Mouse (Mus musculus) heart, embryonic 14.5 days (tissue): ENCODE measurements around the gene Usp32. TPM values are rescaled to one million over a fixed set of nuclear protein-coding genes. Genes with fewer than 3 reads are reported as not detected.

Experiments
- polyA plus RNA-seq: library from polyadenylated mRNA; unstranded; fragments of >200 nt; fragmentation: Nextera tagmentation; extraction: Ambion mirVana; gene quantifications from 2 replicates; pipeline ENCODE4 v1.2.1, GENCODE M21; 2014

Usp32 gene
- polyA plus RNA-seq, 1 experiment from 2014 or later, result 6.2 TPM

Other genes starting within 250 kb of the Usp32 start
- gene Znhit3, start 223.8 kb downstream of the Usp32 start, polyA plus RNA-seq, result 38.5 and 42.6 TPM in 2 replicates
- gene Car4, start 182.4 kb downstream of the Usp32 start, polyA plus RNA-seq, result 0.65 and 0.80 TPM in 2 replicates
- not detected in 2 replicates for gene 1700125H20Rik, start 30.2 kb upstream of the Usp32 start, polyA plus RNA-seq
- 47.4 and 50.2 TPM in 2 replicates for gene Appbp2, start 95.0 kb upstream of the Usp32 start, polyA plus RNA-seq
- gene Ppm1d, start 171.1 kb upstream of the Usp32 start, polyA plus RNA-seq, result 16.1 and 16.3 TPM in 2 replicates
- gene Bcas3, start 213.0 kb upstream of the Usp32 start, polyA plus RNA-seq, result 18.0 and 22.5 TPM in 2 replicates